Mouse (Mus musculus): ENCODE measurements around the gene Serpinh1.

DNA sequence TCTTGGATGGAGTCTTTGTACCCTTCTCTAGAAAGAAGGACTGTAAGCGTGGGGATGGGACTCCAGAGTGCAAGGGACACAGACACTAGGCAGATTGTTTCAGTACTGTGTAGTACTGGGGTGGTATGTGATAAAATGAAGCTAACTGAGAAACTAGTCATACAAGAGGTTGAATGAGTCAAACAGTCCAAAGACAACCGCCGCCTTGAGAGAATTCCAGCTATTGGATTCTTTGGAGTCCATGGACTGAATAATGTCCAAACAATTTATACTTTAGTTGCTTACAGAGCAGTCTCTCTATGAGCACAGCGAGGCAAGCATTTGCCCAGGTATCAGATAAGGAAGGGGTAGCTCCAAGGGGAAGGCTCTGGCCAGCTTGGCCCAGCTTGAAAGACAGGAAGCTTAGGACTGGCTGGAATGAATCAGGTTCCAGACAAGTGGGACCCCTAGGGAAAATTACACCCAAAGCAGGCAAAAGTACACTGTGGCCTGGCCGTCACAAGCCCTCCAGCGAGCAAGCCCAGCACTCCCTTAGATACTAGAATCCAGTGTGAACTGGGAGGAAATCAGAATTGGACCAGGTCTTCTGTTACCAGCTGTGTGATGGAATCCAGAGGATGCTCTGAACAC lies 30.2 kb downstream of the Serpinh1 start:
- TF ChIP-seq GATA1 (IDR thresholded peaks at IDR 0.05; ENCODE audit: borderline replicate concordance, low read length) (no peak), FLI1 (IDR thresholded peaks at IDR 0.05; ENCODE audit: low read length) (no peak)

Data from megakaryocyte, embryonic 14.5 days (primary cell).